Mouse (Mus musculus) heart, embryonic 14.5 days (tissue): ENCODE measurements around the gene Ttc21a. TPM values are rescaled to one million over a fixed set of nuclear protein-coding genes. Genes with fewer than 3 reads are reported as not detected.

ENCODE experiments used
- ATAC-seq: fragments of 200-750 bp; cut with Nextera tagmentation; 2 replicates; pipeline ENCODE4 v1.8.0; 2017; ENCODE audit warnings: low read depth, moderate TSS enrichment; ENCODE audit not compliant: insufficient number of reproducible peaks, insufficient read depth, low FRiP score
- H3K27ac ChIP-seq, 2 experiments: fragments of 200-500 bp in 1 of 2; fragments of 300-500 bp in 1 of 2; sonication (generic) in 1 of 2; replicated peaks in 1 of 2; 2 replicates each; pipeline ENCODE4 v1.5.1; 2012 to 2014; ENCODE audit warnings: low read depth in 2 of 2, low read length in 2 of 2, control low read depth in 1 of 2, mild to moderate bottlenecking in 1 of 2, mixed read lengths in 1 of 2; ENCODE audit not compliant: control insufficient read depth in 1 of 2, insufficient read depth in 1 of 2
- H3K27me3 ChIP-seq: fragments of 300-500 bp; sonication (generic); 2 replicates; pipeline ENCODE4 v1.6.1; 2014; ENCODE audit warnings: mild to moderate bottlenecking, low read length, control low read depth; ENCODE audit not compliant: control insufficient read depth, insufficient read depth
- H3K36me3 ChIP-seq: fragments of 300-500 bp; sonication (generic); 2 replicates; pipeline ENCODE4 v1.6.1; 2014; ENCODE audit warnings: mild to moderate bottlenecking, control low read depth, low read length, mixed read lengths; ENCODE audit not compliant: control insufficient read depth, insufficient read depth
- H3K4me1 ChIP-seq, 2 experiments: fragments of 200-500 bp in 1 of 2; fragments of 300-500 bp in 1 of 2; sonication (generic) in 1 of 2; 2 replicates each; pipeline ENCODE4 v1.6.1; 2012 to 2014; ENCODE audit warnings: low read length in 2 of 2, control low read depth in 1 of 2, mixed read lengths in 1 of 2; ENCODE audit not compliant: control insufficient read depth in 2 of 2, insufficient read depth in 2 of 2
- H3K4me2 ChIP-seq: fragments of 300-500 bp; sonication (generic); 2 replicates; pipeline ENCODE4 v1.6.1; 2014; ENCODE audit warnings: mild to moderate bottlenecking, low read length
- H3K4me3 ChIP-seq, 2 experiments: fragments of 200-500 bp in 1 of 2; fragments of 300-500 bp in 1 of 2; sonication (generic) in 1 of 2; 2 replicates each; pipeline ENCODE4 v1.5.1; 2012 to 2014; ENCODE audit warnings: low read length in 2 of 2, mild to moderate bottlenecking in 2 of 2, control low read depth in 1 of 2, low read depth in 1 of 2, moderate library complexity in 1 of 2; ENCODE audit not compliant: control insufficient read depth in 1 of 2, insufficient read depth in 1 of 2
- H3K9ac ChIP-seq: fragments of 300-500 bp; sonication (generic); 2 replicates; pipeline ENCODE4 v1.6.1; 2014; ENCODE audit warnings: mild to moderate bottlenecking, low read length
- H3K9me3 ChIP-seq: fragments of 300-500 bp; sonication (generic); 2 replicates; pipeline ENCODE4 v1.6.1; 2016; ENCODE audit warnings: low read length, control low read depth; ENCODE audit not compliant: control insufficient read depth
- WGBS: fragments of 180-500 bp; shearing (Covaris S2); extraction: QIAGEN DNeasy Blood & Tissue Kit; methylation state at CpG from one replicate; pipeline ENCODE4 v1.1.7; 2014; 5-methylcytosine and 5-hydroxymethylcytosine counted together
- polyA plus RNA-seq: library from polyadenylated mRNA; unstranded; fragments of >200 nt; fragmentation: Nextera tagmentation; extraction: Ambion mirVana; gene quantifications from 2 replicates; pipeline ENCODE4 v1.2.1, GENCODE M21; 2014

Gene Ttc21a
- polyA plus RNA-seq, 1 experiment from 2014 or later, result 0.49 TPM

DNA sequence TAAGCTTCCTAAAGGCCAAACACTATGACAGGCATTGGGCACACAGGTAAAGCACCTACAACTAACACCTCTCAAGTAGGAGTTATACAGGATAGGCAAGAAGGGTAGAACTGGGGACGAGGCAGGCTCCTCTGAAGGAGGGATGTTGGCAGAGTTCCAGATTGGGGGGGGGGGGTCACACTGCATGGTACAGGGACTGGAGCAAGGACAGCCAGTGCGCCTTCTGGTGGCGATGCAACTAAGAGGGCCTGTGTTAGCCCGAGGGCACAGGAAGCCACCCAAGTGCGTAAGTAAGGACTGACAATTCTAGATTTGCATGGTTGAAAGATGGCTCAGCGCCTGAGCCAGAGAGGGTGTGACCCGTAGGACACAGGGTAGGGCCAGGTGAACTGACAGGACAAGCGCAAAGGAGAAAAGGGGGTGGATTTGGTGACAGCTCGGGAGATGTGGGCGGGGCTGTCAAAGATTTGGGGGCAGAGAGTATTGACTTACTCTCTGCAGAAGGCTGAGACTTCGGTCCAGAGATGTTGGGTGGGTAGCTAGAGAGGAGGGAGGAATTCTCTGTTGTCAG is 44.9 kb downstream of the Ttc21a start:
- WGBS, result 2% methylated on average over 11 of the region's 11 CpGs
- H3K36me3 ChIP-seq, result no peaks in the 10 kb centered on the region
- no peaks in the 10 kb centered on the region for H3K9me3 ChIP-seq
- H3K27me3 ChIP-seq, result no peaks in the 10 kb centered on the region
- peak overlapping the region; percentile 96 for H3K4me2 ChIP-seq
- peak overlapping the region; percentile 87 to 90 for H3K4me3 ChIP-seq
- peaks cover 54 to 62% of the 10 kb centered on the region in 2 experiments for H3K4me1 ChIP-seq
- ATAC-seq, result peak; percentile 17; the same call in 1 of the 2 replicates
- H3K9ac ChIP-seq, result peak overlapping the region; percentile 87
- peak overlapping the region; percentile 99 for H3K27ac ChIP-seq

DNA sequence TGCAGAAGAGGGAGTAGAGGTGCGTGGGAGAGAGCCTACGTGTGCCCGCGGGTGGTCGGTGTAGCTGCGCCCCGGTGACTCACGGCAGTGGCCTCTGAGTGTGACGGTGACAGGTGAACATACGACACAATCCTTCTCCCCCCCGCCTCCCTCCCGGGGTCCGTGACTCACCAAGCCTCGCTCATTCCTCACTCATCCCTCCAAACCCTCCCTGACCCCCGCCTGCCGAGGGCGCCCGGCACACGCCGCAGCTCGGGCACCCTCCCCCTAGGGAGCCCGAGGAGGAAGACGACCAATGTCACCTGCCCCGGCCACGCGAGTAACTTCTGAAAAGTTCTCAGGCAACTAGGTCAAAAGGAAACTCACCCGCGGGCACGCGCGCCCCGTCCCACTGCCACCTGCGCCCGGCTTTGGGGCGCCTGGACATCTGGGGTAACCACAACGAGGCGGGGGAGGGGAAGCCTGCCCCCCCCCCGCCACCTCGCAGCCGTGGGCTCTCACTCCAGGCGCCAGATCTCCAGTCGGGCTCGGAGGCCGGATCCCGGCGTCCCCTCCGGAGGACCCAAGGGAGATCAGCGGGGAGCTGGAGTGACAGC is 45.6 kb downstream of the Ttc21a start:
- WGBS, result 1% methylated on average over 41 of the region's 48 CpGs
- peak overlapping the region; percentile 96 for H3K4me2 ChIP-seq
- peak overlapping the region; percentile 87 to 90 for H3K4me3 ChIP-seq
- peak; percentile 18; the same call in 1 of the 2 replicates for ATAC-seq
- peaks cover 46 to 55% of the 10 kb centered on the region in 2 experiments for H3K4me1 ChIP-seq
- peak overlapping the region; percentile 99 for H3K27ac ChIP-seq
- no peaks in the 10 kb centered on the region for H3K9me3 ChIP-seq
- peak overlapping the region; percentile 87 for H3K9ac ChIP-seq
- no peaks in the 10 kb centered on the region for H3K36me3 ChIP-seq
- no peaks in the 10 kb centered on the region for H3K27me3 ChIP-seq

DNA sequence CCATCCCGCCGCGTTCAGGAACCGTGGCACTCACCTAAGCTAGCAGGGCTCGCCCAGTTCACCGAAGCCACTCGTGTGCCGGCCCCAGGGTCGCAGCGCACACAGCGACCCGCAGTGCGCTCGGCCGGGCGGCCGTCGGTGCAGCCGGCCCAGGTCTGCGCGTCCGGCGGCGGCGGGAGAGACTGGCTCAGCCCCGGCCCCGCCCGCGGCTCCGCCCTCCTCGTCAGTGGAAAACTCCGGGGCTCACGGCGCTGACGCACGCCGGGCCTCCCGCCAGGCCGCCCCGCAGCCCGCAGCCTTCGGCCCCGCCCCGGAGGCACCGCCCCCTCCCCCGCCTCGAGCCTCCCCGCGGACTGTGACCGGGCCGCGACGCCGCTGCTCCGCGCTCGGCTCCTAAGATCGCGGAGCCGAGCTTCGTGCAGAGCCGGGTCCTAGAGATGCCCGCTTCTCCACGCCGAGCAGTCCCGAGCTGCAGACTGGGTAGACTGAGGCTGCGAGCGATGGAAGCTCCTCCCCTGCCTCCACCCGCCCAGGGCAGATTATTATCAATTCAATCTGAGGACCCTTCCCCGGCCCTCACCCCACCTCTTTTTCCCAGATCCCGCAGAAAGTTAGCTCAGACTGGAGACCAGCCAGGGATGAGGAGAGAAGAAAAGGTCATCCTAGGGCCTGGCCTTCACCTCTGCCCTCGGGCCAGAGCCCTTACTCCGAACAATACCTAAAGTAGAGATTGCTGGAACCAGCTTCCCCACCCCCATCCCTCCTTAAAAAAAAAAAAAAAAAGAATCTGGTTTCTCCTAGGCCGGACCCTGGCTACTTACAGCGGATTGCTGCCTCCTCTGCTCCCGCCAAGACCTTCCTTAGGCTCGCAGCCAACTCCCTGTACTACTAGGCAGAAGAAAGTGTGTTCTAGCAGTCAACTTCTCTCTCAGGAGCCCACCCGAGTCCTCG is 46.5 kb downstream of the Ttc21a start:
- peak overlapping the region; percentile 79 to 99 for H3K27ac ChIP-seq
- peak overlapping the region; percentile 87 to 90 for H3K4me3 ChIP-seq
- H3K4me1 ChIP-seq, result peaks cover 38 to 47% of the 10 kb centered on the region in 2 experiments
- H3K9me3 ChIP-seq, result no peaks in the 10 kb centered on the region
- H3K27me3 ChIP-seq, result no peaks in the 10 kb centered on the region
- peak overlapping the region; percentile 96 for H3K4me2 ChIP-seq
- WGBS, result under 1% methylated on average over 49 of the region's 79 CpGs
- ATAC-seq, result peak; percentile 78
- H3K9ac ChIP-seq, result peak overlapping the region; percentile 87
- no peaks in the 10 kb centered on the region for H3K36me3 ChIP-seq

DNA sequence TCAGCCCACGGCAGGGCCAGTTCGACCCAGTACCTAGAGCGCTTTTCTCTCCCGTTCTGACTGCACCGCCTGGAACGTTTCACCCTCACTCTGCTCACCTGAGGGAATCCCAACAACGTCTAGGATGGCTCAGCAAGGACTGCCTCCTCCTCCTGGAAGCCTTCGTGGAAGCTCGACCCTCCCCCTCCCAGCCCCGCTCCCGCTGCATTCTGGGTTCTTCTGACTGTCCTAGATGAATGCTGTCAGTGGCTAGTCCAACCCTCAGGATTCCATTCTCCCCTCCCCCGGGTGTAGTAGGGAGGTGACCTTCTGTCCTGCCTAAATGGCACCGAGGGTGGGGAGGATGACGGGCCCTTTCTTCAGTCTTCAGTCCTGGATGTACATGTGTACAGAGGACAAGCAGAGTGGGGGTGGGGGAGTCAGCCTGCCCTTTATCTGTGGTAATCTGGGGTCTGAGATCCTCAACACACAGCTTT is 47.2 kb downstream of the Ttc21a start, which contains the start of gene Csrnp1:
Csrnp1 (minus strand) TSS at position 123 of the 476 bp plus-strand sequence.
- Histone ChIP-seq H3K4me3 (peak within 1 kb of the TSS; percentile 87 to 90), H3K4me2 (peak within 1 kb of the TSS; percentile 96), H3K9me3 (no peaks in the 10 kb centered on the region), H3K27me3 (no peaks in the 10 kb centered on the region), H3K36me3 (no peaks in the 10 kb centered on the region), H3K9ac (peak within 1 kb of the TSS; percentile 87), H3K4me1 (peaks cover 35 to 40% of the 10 kb centered on the region in 2 experiments), H3K27ac (peak within 1 kb of the TSS; percentile 79 to 99)
- ATAC-seq, result no peak
- WGBS, result 7% methylated on average over 14 of the region's 14 CpGs

DNA sequence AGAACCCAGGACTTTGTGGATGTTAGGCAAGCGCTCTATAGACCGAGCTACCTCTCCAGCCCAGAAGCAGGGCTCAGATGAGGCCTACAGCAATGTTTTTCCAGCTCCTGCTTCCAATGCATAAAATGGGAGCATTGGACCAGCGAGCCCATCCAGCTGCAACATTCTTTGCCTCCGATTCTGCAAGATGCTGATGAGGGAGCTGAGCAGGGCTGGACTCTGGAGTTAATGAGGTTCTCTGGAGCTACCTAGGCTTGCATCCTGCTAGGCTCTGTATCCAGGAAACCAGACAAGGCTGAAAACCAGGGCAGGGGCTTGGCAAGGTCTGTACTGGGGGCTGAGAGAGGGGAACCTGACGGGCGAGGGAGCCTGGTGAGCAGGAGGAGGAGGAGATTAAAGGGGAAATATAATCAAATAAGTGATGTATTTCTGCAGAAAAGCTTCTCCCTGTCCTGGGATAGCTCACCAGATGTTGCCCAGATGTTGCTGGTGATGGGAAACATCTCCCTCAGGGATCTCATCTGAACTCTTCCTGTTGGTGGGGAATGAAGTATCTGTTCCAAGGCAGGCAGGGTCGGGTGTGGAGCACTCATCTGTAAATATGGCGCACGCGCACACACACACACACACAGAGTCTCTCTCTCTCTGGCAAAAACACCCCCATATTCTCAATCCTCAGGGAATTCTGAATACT is 48.6 kb downstream of the Ttc21a start:
- no peak overlapping the region for H3K4me3 ChIP-seq
- WGBS, result 86% methylated on average over 10 of the region's 10 CpGs
- peaks cover 24 to 25% of the 10 kb centered on the region in 2 experiments for H3K4me1 ChIP-seq
- H3K4me2 ChIP-seq, result no peak overlapping the region
- H3K9ac ChIP-seq, result no peak overlapping the region
- no peaks in the 10 kb centered on the region for H3K27me3 ChIP-seq
- no peaks in the 10 kb centered on the region for H3K36me3 ChIP-seq
- no peaks in the 10 kb centered on the region for H3K9me3 ChIP-seq
- ATAC-seq, result no peak
- no peak overlapping the region for H3K27ac ChIP-seq

DNA sequence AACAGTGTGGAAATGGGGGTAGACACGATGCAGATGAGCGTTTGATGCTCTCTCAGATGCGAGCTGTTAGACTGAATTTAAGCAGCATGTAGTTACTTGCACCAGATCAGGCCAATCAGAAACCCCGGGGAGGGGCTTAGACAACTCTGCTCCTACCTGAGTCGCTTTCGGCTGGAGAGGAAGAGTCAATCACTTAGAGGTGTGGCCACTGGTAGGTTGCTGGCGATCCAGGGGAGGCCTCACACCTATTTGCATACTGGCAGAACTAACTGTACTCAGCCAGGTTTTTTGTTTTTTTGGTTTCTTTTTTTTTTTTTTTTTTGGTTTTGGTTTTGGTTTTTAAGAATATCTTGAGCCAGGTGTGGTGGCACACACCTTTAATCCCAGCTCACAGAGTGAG is 50.9 kb downstream of the Ttc21a start:
- Histone ChIP-seq H3K27ac (no peak overlapping the region), H3K9ac (no peak overlapping the region), H3K9me3 (no peaks in the 10 kb centered on the region), H3K4me1 (peaks cover 9 to 13% of the 10 kb centered on the region in 2 experiments; a peak in 3 of 4 replicates), H3K4me2 (no peak overlapping the region), H3K27me3 (no peaks in the 10 kb centered on the region), H3K36me3 (no peaks in the 10 kb centered on the region), H3K4me3 (no peak overlapping the region)
- 45% methylated on average over 7 of the region's 7 CpGs for WGBS
- no peak for ATAC-seq

DNA sequence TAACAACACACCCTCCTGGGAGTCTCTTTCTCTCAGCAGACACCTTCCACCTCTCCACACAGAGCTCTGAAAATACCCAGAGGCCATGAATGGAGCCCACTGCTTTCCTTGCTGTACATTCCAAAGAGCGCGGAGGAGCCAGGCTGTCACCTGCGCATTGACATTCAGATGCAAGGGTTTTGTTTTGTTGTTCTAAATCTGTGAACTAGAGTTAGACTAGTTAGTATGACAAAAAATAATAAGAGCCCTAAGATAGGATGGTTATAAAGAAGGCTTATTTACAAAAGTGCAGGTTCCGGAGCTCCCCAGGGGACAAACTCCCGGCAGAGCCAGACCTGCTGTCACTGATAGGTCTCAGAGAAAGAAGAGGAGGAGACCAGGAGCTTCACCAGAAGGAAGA is 53.9 kb downstream of the Ttc21a start:
- Histone ChIP-seq H3K4me2 (no peak overlapping the region), H3K27ac (no peak overlapping the region), H3K9ac (no peak overlapping the region), H3K4me1 (peaks cover 0 to 5% of the 10 kb centered on the region in 2 experiments; a peak in 3 of 4 replicates), H3K36me3 (no peaks in the 10 kb centered on the region), H3K4me3 (no peak overlapping the region), H3K9me3 (no peaks in the 10 kb centered on the region), H3K27me3 (no peaks in the 10 kb centered on the region)
- ATAC-seq, result no peak
- 22% methylated on average over 5 of the region's 5 CpGs for WGBS
